Mouse (Mus musculus) urinary bladder, adult 18-20 months (tissue): ENCODE measurements around the gene Hist1h3f.
A peak's percentile ranks its signal among the peaks of the same experiment; 100 is the strongest.
"Not testable (repeated sequence)": the region's sequence is repeated elsewhere in the genome, so short reads cannot be mapped to it uniquely, and the experiment has no call there.

Experiments used
- DNase-seq, 2 experiments: peaks; one replicate each; pipeline ENCODE4 v3.0.0; 2022; ENCODE audit warnings: low spot score in 2 of 2, mixed read lengths in 2 of 2

Gene Hist1h3f

GRCm38 (mm10) chr13:23518295-23518603 is 25.6 kb upstream of the Hist1h3f start:
- no peak for DNase-seq

DNA sequence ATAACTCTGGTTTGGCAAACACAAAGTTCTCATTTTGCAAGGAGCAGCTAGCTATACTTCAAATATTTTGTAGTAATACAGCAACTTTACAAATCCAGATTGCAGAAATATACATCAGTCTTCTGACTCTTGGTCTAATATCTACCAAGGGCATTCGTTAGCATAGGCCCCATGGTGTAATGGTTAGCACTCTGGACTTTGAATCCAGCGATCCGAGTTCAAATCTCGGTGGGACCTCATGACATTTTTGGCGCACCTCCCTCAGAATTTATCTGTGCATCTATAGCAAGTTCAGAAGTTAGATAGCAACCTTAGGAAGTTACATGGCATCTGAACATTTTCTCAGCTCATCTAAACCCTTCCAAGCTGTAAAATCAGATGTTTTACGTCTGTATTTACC is 25.0 kb upstream of the Hist1h3f start:
- DNase-seq, result peak in 1 of 2 experiments; percentile 65

- peak; percentile 58 to 66 for DNase-seq
These were observed 24.4 kb upstream of the Hist1h3f start for GRCm38 (mm10) chr13:23519416-23519815.

- DNase-seq, result peak; percentile 55 to 58
These were observed 22.1 kb upstream of the Hist1h3f start for GRCm38 (mm10) chr13:23521703-23522102.

GRCm38 (mm10) chr13:23523976-23524375 is 19.9 kb upstream of the Hist1h3f start:
- no peak for DNase-seq

DNA sequence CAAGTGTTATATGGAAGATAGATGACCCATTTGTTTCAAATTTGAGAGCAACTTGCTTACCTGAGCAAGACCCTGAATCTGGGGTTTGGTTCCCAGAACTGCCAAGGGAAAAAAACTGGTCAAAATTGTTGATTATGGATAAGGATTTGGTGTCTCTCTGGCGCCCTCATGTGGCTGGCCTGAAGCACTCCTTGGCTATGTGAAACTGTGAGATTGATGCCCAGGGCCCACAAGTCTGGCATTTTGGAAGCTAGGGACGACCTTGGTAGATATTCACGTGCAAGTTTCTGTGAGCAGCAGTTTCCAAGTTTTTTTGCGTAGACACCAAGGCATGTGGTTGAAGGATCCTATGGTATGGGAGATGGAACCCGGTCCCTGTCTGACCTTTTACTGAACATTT is 19.2 kb upstream of the Hist1h3f start:
- peak in 1 of 2 experiments; percentile 68 for DNase-seq

- no peak for DNase-seq
These were observed 18.0 kb upstream of the Hist1h3f start for GRCm38 (mm10) chr13:23525901-23526300.

- peak; percentile 85 to 88 for DNase-seq
These were observed 17.5 kb upstream of the Hist1h3f start for GRCm38 (mm10) chr13:23526312-23526711.

DNA sequence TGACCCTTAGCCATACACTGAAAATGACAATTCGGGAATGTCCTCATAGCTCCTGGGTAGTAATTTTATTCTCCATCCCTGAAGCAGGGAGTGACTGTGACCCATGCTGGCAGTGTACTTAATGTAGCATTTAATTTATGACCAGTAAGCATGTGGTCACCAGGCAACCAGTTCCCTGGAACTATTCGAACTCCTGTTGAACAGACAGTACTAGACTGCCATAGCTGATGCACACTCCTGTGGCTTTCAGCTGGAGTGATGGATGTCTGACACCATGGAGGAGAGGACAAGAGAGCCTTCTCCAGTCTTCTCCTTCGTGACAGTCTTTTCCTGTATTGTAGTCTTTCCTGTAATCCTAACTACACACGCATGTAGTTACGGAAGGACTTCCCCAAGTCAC is 14.8 kb upstream of the Hist1h3f start:
- DNase-seq, result no peak

DNA sequence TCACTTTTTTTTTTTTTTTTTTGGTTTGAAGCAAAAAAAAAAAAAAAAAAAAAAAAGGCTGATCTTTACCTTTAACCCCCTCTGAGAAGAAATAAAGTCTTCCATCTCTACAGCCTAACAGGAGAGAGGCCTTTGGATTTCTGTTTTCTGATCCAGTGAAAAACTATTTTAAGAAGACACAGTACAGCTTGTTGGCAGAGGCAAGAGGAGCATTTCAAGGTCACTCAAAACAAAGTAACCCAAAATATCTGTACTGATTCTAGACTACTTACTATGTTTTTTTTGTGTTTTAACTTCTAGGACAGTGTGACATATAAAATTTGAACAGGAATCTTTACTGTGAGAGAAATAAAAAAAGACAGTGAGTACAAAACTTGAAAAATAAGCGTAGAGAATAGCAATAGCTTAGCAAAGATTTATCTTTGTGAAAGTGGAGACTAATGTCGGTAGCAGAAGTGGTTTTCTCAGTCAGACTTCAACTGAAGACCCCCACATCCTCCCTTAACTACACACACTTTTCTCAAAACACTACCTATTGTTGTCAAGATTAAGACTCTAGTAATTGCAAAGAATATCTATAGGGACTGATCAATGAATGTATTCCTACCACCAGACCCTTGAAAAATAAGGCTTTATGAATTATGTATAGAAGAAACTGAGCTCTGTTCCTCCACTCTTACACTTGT is 14.2 kb upstream of the Hist1h3f start:
- no peak for DNase-seq

GRCm38 (mm10) chr13:23530181-23530900 is 13.5 kb upstream of the Hist1h3f start:
- peak in 1 of 2 experiments; percentile 57 for DNase-seq

DNA sequence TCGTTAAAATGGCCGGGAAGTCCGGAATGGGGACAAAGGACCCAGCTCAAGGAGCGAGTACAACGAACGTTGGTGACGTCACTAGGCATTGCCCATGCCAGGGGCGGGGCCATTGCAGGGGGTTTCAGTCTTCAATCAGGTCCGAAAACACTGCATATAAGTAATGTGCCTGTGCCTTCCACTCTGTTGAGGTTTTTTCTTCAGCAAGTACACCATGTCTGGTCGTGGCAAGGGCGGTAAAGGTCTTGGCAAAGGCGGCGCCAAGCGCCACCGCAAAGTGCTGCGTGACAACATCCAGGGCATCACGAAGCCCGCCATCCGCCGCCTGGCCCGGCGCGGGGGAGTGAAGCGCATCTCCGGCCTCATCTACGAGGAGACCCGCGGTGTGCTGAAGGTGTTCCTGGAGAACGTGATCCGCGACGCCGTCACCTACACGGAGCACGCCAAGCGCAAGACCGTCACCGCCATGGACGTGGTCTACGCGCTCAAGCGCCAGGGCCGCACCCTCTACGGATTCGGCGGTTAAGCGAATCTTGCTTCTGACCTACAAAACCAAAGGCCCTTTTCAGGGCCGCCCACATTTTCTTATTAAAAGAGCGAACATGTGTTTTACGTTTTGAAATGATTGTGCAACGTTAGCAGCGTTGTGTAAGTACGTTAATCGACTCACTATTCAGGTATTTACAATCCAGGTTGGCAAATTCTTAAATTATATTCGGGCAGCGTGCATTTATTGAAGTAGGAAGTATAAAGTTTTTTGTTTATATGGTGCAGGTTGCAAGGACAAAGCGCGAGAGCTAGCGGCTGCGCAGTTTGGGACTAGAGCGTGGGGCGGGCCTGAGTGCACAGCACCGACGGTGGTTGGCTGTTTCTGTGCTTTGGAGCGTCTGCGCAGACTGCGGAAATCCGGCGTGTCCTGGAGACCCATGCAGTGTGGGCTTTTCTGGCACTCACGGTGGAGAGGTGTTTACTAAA is 12.7 kb upstream of the Hist1h3f start, which contains the start of gene Hist1h4h:
Gene Hist1h4h (plus strand): TSS at position 150 of the 975 bp plus-strand sequence.
- peak; percentile 93 to 95 for DNase-seq

DNA sequence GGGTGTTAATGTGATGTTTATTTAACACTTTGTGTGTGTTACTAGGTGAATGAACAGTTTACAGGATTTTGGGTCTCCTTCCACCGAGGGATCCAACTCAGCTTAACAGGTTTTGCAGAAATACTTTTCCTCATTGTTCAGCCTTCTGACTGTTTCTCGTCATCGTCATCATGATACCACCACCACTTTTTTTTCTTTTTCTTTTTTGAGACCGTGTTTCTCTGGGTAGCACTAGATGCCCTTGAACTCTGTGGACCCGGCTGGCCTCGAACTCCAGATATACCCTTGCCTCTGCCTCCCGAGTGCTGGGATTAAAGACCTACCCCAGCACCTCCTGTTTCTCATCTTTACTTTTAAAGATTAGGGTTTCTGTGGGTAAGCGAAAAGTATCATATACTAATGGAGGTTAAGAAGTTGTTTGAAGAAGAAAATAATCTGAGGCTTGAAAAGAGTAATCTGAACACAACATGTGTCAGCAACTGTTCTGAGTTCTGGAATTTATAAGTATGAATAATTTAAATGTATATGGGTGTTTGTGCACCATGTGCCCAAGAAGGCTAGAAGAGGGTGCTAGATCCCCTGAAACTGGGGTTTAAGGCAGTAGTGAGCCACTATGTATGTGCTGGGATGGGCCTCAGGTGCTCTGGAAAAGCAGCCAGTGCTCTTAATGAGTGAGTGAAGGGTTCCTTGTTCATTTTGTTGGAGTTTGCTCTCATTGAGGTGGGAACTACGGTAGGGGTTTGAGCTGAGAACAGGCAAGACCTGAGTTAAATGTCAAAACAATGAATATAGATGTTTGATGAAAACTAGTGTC is 11.4 kb upstream of the Hist1h3f start:
- no peak for DNase-seq

GRCm38 (mm10) chr13:23533560-23534367 is 10.1 kb upstream of the Hist1h3f start, which contains the start of gene Hist1h2af:
Gene Hist1h2af (plus strand): TSS chr13:23533906.
- DNase-seq, result not testable (repeated sequence)

DNA sequence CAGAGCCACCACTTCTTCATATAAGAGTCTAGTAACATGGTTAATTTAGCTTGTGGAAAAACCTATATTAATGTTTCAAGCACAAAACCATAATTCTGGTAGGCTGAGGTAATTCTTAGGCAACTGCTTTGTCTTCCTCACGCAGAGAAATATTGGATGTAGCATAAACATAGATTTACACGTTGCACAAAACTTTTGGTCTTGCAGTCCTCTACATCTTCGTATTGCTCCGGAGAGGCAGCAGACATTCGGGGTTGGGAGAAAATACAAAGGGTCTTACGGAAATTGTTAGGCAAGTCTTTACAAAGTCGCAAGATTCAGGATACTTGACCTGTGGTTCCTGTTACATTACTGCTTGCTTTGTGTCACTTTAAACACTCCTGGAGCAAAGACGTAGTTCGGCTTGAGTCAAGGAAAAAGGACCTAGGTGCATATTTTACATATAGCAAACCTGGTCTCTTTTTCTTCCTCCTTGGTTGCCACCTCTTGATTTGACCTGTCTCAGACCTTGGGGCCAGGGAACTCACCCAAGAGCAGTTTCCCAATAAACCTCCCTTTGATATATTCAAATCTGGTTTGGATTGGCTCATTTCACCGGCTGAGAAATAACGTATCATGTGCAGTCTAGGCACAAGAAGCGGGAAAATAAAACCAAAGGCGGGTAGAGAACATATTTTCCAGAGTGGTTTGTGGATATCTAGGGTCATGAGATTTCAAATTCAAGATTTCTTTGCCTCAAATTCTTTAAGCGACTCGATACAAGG is 9.3 kb upstream of the Hist1h3f start:
- no peak for DNase-seq

- DNase-seq, result peak; percentile 67 to 70
These were observed 8.4 kb upstream of the Hist1h3f start, which contains the start of gene Hist1h3g for GRCm38 (mm10) chr13:23535137-23536075. Gene Hist1h3g (plus strand): TSS chr13:23535422.

DNA sequence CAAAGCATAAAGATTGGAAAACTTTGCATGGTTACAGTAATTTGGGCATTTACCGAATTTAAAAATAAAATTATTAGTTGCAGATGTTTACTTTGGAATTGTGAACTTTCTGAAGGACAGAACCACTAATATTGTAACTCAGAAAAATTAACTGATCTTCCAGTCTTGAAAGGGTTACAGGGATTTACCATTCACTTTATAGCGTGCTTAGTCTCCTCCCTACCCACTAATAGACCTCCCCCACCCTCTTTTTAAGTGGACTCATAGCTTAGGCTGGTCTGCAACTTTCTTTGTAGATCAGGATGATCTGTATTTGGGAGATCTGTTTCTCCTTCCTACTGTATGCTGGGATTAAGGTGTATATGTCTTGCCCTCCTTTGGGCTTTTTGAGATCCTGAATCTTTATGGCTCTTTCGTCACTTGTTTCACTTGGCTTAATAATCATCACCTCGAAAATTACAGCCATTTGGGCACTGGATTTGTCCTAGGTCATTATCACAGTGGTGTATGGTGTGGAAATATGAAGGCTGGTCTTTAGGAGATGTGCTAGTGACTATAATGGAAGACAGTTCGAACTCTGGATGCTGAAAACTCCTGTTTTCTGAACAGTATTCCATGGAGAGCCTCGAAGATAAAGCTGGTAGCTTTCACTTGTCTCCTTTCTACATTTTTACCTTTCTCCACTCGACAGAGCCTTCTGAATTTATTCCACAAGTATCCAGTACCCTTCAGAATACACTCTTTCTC is 7.6 kb upstream of the Hist1h3f start:
- no peak for DNase-seq
